In the genomic region with DNA sequence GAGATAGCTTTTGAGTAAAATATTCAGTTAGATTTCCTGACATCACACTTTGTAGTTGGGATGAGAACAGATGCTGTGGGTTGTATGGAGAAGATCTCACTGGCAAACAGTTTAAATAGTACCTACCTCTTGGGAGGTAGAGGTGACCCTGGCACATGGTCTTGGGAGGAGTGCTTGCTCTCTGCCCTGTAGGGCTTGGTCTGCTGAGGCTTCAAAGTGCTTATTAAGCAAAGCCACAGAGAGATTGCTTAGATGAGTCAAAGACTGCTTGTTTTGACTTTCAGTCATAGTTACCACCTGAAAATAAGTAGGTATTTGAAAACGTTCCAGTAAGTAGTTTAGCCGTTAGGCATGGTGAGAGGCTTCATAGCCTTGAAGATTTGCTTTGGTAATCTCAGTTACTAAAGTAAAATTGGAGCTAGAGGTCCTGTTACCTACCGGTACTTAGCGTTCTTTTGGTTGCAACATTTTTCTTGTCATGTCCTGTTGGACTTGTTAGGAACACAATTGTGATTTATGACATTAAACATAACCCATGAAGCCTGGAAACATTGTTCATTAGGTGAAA, we compare ENCODE assay signal across 1 mouse cellular context.
TF ChIP-seq lines count a peak whose summit lies in the region.

No protein-coding gene starts in this region.

TF ChIP-seq in CH12.LX, 34 proteins besides CTCF, POLR2A, EP300 and RAD21:
- TF ChIP-seq ZNF384 (IDR thresholded peaks at IDR 0.05; ENCODE audit: low read depth, low read length) (no peak), IRF4 (IDR thresholded peaks at IDR 0.05; ENCODE audit: low read depth, low read length) (0 out of 2 replicates have a peak, but pooled peaks have one; percentile 20), MAFK (IDR thresholded peaks at IDR 0.05; ENCODE audit: insufficient replicate concordance, low read length) (peak; percentile 78; the same call in 1 of the 2 replicates), MXI1 (IDR thresholded peaks at IDR 0.05; ENCODE audit: low read depth, low read length) (peak; percentile 45; the same call in 1 of the 2 replicates)
